Comparison of ENCODE assay signal across 28 mouse cellular contexts in the genomic region with DNA sequence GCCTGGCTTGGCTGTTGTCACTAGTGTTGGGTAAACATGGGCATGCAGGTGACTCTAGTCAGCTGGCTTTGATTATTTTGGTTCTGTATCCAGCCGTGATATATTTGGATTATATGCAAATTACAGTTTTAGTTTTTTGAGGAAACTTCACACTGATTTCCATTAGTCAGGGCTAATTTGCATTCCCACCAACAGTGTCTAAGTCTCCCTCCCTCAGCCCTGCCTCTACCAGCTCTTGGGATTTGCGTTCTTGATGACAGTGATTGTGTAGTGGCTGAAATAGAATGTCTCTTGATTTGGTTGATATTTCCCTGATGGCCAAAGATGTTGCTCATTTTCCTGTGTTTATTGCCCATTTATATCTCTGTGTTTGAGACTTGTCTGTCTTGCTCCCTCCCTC. TPM values are rescaled to one million over a fixed set of nuclear protein-coding genes. Genes with fewer than 3 reads are reported as not detected.
"Had no signal": no experiment of that assay in that cellular context is flagged by ENCODE, and none has a peak within 500 bp of the region (broad histone marks: within the 10 kb centered on the region; RNA-seq: fewer than 3 reads in every experiment).

No protein-coding gene starts in this region.

- H3K27me3 ChIP-seq: limb, embryonic 12.5 days; limb, embryonic 15.5 days; midbrain, embryonic 12.5 days; midbrain, embryonic 15.5 days; neural tube, embryonic 12.5 days; neural tube, embryonic 15.5 days had no signal

- H3K9me3 ChIP-seq: kidney, embryonic 15.5 days; limb, embryonic 12.5 days; limb, embryonic 15.5 days; midbrain, embryonic 12.5 days; midbrain, embryonic 15.5 days; neural tube, embryonic 12.5 days; neural tube, embryonic 15.5 days had no signal

- H3K36me3 ChIP-seq: kidney, embryonic 15.5 days; limb, embryonic 12.5 days; limb, embryonic 15.5 days; midbrain, embryonic 12.5 days; midbrain, embryonic 15.5 days; neural tube, embryonic 12.5 days; neural tube, embryonic 15.5 days had no signal

- ATAC-seq: liver, postnatal 0 days; lung, postnatal 0 days; midbrain, embryonic 15.5 days had no signal

- H3K9ac ChIP-seq: kidney, embryonic 15.5 days; limb, embryonic 12.5 days; limb, embryonic 15.5 days; liver, embryonic 14.5 days; liver, postnatal 0 days; lung, embryonic 14.5 days; midbrain, embryonic 12.5 days; midbrain, embryonic 15.5 days; neural tube, embryonic 12.5 days; neural tube, embryonic 15.5 days had no signal

- H3K4me1 ChIP-seq: kidney, embryonic 15.5 days; limb, embryonic 12.5 days; limb, embryonic 15.5 days; midbrain, embryonic 12.5 days; midbrain, embryonic 15.5 days; neural tube, embryonic 12.5 days; neural tube, embryonic 15.5 days had no signal

- H3K4me3 ChIP-seq: kidney, embryonic 15.5 days; limb, embryonic 12.5 days; limb, embryonic 15.5 days; midbrain, embryonic 12.5 days; midbrain, embryonic 15.5 days; neural tube, embryonic 12.5 days; neural tube, embryonic 15.5 days had no signal

- DNase-seq: kidney, postnatal 10 days; kidney, postnatal 36 days; left cerebral cortex, postnatal 4 days; liver, postnatal 0 days; lung, embryonic 14.5 days; right cerebral cortex, adult 18-20 months; right cerebral cortex, postnatal 14 days; thymus, adult 18-20 months; thymus, postnatal 36 days had no signal

- H3K4me2 ChIP-seq: kidney, embryonic 15.5 days; limb, embryonic 12.5 days; limb, embryonic 15.5 days; liver, embryonic 11.5 days; lung, embryonic 14.5 days; midbrain, embryonic 12.5 days; midbrain, embryonic 15.5 days; neural tube, embryonic 12.5 days; neural tube, embryonic 15.5 days had no signal

- H3K27ac ChIP-seq: kidney, embryonic 15.5 days; limb, embryonic 12.5 days; limb, embryonic 15.5 days; liver, embryonic 14.5 days; macrophage; midbrain, embryonic 12.5 days; midbrain, embryonic 15.5 days; neural tube, embryonic 12.5 days; neural tube, embryonic 15.5 days; stomach, postnatal 0 days had no signal

RNA-seq across cellular contexts. Expression of a gene that starts 20.6 kb away (rescaled TPM):
- total RNA-seq: layer of hippocampus, adult 18-20 months; layer of hippocampus, postnatal 14 days; left cerebral cortex, adult 8-10 months; left cerebral cortex, postnatal 14 days; left cerebral cortex, postnatal 4 days; megakaryocyte, adult 5-6 weeks had no signal
- polyA plus RNA-seq: kidney, embryonic 15.5 days; limb, embryonic 12.5 days; limb, embryonic 15.5 days; liver, embryonic 11.5 days; liver, embryonic 14.5 days; liver, postnatal 0 days; lung, embryonic 14.5 days; lung, postnatal 0 days; macrophage; midbrain, embryonic 12.5 days; midbrain, embryonic 15.5 days; neural tube, embryonic 12.5 days; neural tube, embryonic 15.5 days; stomach, embryonic 14.5 days; stomach, postnatal 0 days; urinary bladder, adult 2 months had no signal

RNA-seq across cellular contexts. Expression of a gene that starts 32.1 kb away (rescaled TPM):
- total RNA-seq: layer of hippocampus, adult 18-20 months; layer of hippocampus, postnatal 14 days; left cerebral cortex, adult 8-10 months; left cerebral cortex, postnatal 14 days; left cerebral cortex, postnatal 4 days; megakaryocyte, adult 5-6 weeks had no signal
- polyA plus RNA-seq: kidney, embryonic 15.5 days; limb, embryonic 12.5 days; limb, embryonic 15.5 days; liver, embryonic 11.5 days; liver, embryonic 14.5 days; liver, postnatal 0 days; lung, embryonic 14.5 days; lung, postnatal 0 days; macrophage; midbrain, embryonic 12.5 days; midbrain, embryonic 15.5 days; neural tube, embryonic 12.5 days; neural tube, embryonic 15.5 days; stomach, embryonic 14.5 days; stomach, postnatal 0 days; urinary bladder, adult 2 months had no signal

RNA-seq across cellular contexts. Expression of a gene that starts 43.2 kb away (rescaled TPM):
- total RNA-seq: layer of hippocampus, adult 18-20 months; layer of hippocampus, postnatal 14 days; left cerebral cortex, adult 8-10 months; left cerebral cortex, postnatal 14 days; left cerebral cortex, postnatal 4 days; megakaryocyte, adult 5-6 weeks had no signal
- polyA plus RNA-seq: kidney, embryonic 15.5 days; limb, embryonic 12.5 days; limb, embryonic 15.5 days; liver, embryonic 11.5 days; liver, embryonic 14.5 days; liver, postnatal 0 days; lung, embryonic 14.5 days; lung, postnatal 0 days; macrophage; midbrain, embryonic 12.5 days; midbrain, embryonic 15.5 days; neural tube, embryonic 12.5 days; neural tube, embryonic 15.5 days; stomach, embryonic 14.5 days; stomach, postnatal 0 days; urinary bladder, adult 2 months had no signal

RNA-seq across cellular contexts. Expression of a gene that starts 46.5 kb away (rescaled TPM):
- total RNA-seq: layer of hippocampus, adult 18-20 months; layer of hippocampus, postnatal 14 days; left cerebral cortex, adult 8-10 months; left cerebral cortex, postnatal 14 days; left cerebral cortex, postnatal 4 days; megakaryocyte, adult 5-6 weeks had no signal
- polyA plus RNA-seq: kidney, embryonic 15.5 days; limb, embryonic 12.5 days; limb, embryonic 15.5 days; liver, embryonic 11.5 days; liver, embryonic 14.5 days; liver, postnatal 0 days; lung, embryonic 14.5 days; lung, postnatal 0 days; macrophage; midbrain, embryonic 12.5 days; midbrain, embryonic 15.5 days; neural tube, embryonic 12.5 days; neural tube, embryonic 15.5 days; stomach, embryonic 14.5 days; stomach, postnatal 0 days; urinary bladder, adult 2 months had no signal

RNA-seq across cellular contexts. Expression of a gene that starts 54.2 kb away (rescaled TPM):
- total RNA-seq: layer of hippocampus, adult 18-20 months; layer of hippocampus, postnatal 14 days; left cerebral cortex, adult 8-10 months; left cerebral cortex, postnatal 14 days; left cerebral cortex, postnatal 4 days; megakaryocyte, adult 5-6 weeks had no signal
- polyA plus RNA-seq: kidney, embryonic 15.5 days; limb, embryonic 12.5 days; limb, embryonic 15.5 days; liver, embryonic 11.5 days; liver, embryonic 14.5 days; liver, postnatal 0 days; lung, embryonic 14.5 days; lung, postnatal 0 days; macrophage; midbrain, embryonic 12.5 days; midbrain, embryonic 15.5 days; neural tube, embryonic 12.5 days; neural tube, embryonic 15.5 days; stomach, embryonic 14.5 days; stomach, postnatal 0 days; urinary bladder, adult 2 months had no signal
